Mouse (Mus musculus) left cerebral cortex, postnatal 25 days (tissue): ENCODE measurements at regions not wholly inside any gene's neighbourhood (a gene's known extent, or its start where the extent isn't known, plus 50 kb on each side); places are given as distances from the start of the nearest gene placed in this dataset.

ENCODE experiments used
- DNase-seq, 2 experiments: peaks; one replicate each; pipeline ENCODE4 v3.0.0; 2022; ENCODE audit warnings: low spot score in 2 of 2, mixed read lengths in 1 of 2
- intact Hi-C: fragments of 180-260 bp; cut with DNase I; formaldehyde crosslinking; loops from one replicate; pipeline ENCODE4 v1.15.1; 2025

GRCm38 (mm10) chr11:114448776-114449401, 219.4 kb upstream of the Rpl38 start:
- DNase-seq = peak; percentile 46 to 86
- intact Hi-C loops = no loop called here

DNA sequence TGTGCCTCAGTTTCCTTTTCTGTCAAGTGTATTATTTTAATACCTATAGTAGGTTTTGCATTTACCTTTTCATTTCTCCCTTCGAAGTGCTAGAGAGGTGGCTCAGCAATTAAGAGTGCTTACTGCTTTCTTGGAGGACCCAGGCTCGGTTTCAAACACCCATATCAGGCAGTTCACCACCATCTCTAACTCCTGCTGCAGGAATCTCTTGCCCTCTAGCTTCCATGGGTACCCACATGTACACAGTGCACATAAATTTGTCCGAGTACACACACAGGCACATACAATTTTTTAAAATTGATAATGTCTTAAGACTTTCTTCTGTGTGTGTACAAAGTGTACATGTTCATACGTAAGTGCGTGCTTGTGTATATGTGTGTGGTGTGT, 220.9 kb upstream of the Rpl38 start:
- intact Hi-C loops = no loop called here
- DNase-seq = no peak

- intact Hi-C loops = no loop called here
- DNase-seq = no peak
These were observed 221.5 kb upstream of the Rpl38 start for GRCm38 (mm10) chr11:114446617-114447460.

GRCm38 (mm10) chr11:114446075-114446616, 222.2 kb upstream of the Rpl38 start:
- intact Hi-C loops = no loop called here
- no peak for DNase-seq

- intact Hi-C loops = no loop called here
- DNase-seq = no peak
These were observed 224.1 kb upstream of the Rpl38 start for GRCm38 (mm10) chr11:114444211-114444610.

GRCm38 (mm10) chr11:114443444-114443843, 224.9 kb upstream of the Rpl38 start:
- intact Hi-C loops = no loop called here

DNA sequence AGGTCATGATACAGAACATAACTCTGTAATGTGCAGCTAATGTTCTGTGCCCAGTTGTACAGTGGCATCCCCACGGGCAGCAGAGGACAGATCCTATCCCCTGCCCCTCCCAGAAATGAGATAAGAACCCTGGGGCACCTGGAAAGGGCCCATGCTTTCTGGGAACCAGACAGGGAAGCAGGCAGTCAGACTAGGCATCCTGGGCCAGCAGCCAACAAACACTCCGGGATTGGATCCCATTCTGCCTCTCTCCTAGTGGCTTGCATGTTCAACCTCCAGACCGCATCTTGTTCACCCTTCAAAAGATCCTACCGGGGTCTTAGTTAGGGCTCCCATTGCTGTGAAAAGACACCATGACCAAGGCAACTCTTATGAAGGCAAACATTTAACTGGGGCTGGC, 229.0 kb upstream of the Rpl38 start:
- intact Hi-C loops = no loop called here
- no peak for DNase-seq

More at GRCm38 (mm10) chr11:114443444-114443843, 224.9 kb upstream of the Rpl38 start:
- peak in 1 of 2 experiments; percentile 8 for DNase-seq

DNA sequence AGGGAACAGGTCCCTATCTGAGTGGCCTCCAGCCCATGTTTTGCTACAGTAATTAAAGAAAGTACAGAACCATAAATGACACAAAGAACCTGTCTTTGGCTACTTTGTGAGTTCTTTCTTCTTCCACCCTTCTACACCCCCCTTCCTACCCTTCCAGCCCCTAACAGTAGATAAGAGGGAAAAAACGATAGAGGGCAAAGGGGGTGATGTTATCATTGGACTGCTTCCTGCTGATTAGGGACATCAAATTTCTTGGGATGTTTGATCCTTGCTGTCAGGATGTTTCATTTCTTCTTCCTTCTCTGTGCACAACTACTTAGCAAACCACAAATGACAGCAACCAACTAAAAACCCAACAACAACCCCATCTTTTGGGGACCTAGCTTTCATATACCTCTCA, 232.5 kb upstream of the Rpl38 start:
- intact Hi-C loops = no loop called here
- no peak for DNase-seq

GRCm38 (mm10) chr11:114433561-114433960, 234.8 kb upstream of the Rpl38 start:
- peak in 1 of 2 experiments; percentile 8 for DNase-seq
- intact Hi-C loops = no loop called here

- no peak for DNase-seq
- intact Hi-C loops = no loop called here
These were observed 242.9 kb upstream of the Rpl38 start for GRCm38 (mm10) chr11:114425447-114425846.

- intact Hi-C loops = no loop called here
- no peak for DNase-seq
These were observed 245.0 kb upstream of the Rpl38 start for GRCm38 (mm10) chr11:114423322-114423721.

GRCm38 (mm10) chr11:114419002-114419401, 249.3 kb upstream of the Rpl38 start:
- no peak for DNase-seq
- intact Hi-C loops = no loop called here

- no peak for DNase-seq
- intact Hi-C loops = no loop called here
These were observed 252.2 kb upstream of the Rpl38 start for GRCm38 (mm10) chr11:114416168-114416567.

DNA sequence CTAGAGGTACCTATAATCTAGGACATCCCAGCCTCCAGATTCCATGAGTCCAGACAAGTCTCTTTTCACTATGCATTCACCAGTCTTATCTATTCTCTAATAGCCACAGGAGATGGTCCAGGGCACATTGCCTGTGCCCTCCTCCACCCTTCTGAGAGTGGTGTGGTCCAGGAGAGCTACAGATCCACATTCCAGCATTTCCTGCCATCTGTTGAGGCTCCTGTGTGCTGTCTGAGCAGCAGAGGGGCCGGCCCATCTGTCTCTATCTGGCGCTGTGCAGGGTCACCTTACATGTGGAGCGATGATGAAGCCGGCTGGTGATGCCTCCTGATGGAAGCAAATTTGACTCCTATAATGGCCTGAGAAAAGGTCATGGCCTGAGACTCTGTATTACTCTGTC, 263.9 kb upstream of the Rpl38 start:
- DNase-seq = no peak
- intact Hi-C loops = no loop called here

- peak in 1 of 2 experiments; percentile 9 for DNase-seq
- intact Hi-C loops = no loop called here
These were observed 265.6 kb upstream of the Rpl38 start for GRCm38 (mm10) chr11:114402556-114403320.

GRCm38 (mm10) chr11:114400701-114401100, 267.6 kb upstream of the Rpl38 start:
- DNase-seq = no peak
- intact Hi-C loops = no loop called here

GRCm38 (mm10) chr11:114392161-114392560, 276.2 kb upstream of the Rpl38 start:
- intact Hi-C loops = no loop called here
- no peak for DNase-seq

DNA sequence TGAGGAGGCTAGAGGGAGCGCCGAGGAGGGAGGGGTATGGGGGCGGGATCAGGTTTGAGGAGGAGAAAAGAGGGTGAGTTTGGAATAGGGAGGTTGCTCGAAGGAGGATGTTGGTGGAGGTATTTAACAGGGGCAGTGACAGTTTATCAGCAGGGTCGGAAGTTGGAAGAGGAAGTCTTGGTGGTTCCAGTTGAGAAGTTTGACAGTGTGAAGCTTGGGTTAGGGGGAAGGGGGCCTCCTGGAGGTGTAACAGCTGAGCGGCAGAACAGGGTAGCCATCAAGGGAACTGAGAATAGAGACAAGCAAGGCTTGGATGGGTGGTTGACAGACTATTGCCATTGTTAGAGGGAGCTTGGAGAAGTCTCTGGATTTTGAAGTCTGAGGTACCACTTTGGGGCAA, 276.8 kb upstream of the Rpl38 start:
- DNase-seq = no peak

DNA sequence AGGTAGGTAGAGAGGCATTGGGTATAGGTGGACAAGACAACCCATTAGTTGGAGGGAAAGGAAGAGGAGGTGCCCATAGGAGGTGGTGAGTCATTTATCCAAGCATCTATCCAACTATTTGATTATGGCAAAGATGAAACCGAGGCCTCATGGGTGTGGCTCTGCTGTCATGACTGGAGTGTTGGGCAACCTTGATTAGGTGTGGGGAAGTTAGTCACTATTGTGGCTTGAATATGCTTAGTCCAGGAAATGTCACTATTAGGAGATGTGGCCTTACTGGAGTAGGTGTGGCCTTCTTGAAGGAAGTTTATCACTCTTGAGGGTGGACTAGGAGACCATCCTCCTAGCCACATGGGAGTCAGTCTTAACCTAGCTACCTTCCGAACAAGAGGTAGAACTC, 281.2 kb upstream of the Rpl38 start:
- intact Hi-C loops = no loop called here
- no peak for DNase-seq

More for the DNA sequence above, 276.8 kb upstream of the Rpl38 start:
- intact Hi-C loops = no loop called here

DNA sequence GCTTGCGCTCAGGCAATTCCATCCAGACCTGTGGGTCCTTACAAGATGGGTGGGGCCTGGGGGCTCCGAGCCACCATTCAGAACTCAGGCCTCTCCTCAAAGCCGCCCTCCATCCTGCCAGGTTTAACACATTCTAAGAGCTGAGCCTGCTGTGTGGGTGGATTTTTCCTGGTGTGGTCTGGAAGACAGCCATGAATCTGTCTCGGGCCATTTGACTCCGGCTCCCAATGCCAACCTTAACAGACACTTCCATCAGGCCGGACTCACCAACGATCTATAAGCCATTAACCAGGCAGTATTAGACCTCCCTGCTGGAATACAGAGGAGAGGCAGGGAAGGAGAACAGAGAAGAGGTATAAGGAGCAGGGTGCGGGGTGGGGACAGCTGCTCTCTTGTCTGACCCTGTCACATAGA, 288.9 kb upstream of the Rpl38 start:
- intact Hi-C loops = no loop called here

More for the DNA sequence above, 288.9 kb upstream of the Rpl38 start:
- no peak for DNase-seq
